Mouse (Mus musculus): ENCODE results near the gene Arid5b. TPM values are rescaled to one million over a fixed set of nuclear protein-coding genes. Genes with fewer than 3 reads are reported as not detected.
"Not testable (repeated sequence)": the region's sequence is repeated elsewhere in the genome, so short reads cannot be mapped to it uniquely, and the experiment has no call there.

Gene Arid5b
- polyA plus RNA-seq, 1 experiment from 2014 or later: 17.6 TPM

DNA sequence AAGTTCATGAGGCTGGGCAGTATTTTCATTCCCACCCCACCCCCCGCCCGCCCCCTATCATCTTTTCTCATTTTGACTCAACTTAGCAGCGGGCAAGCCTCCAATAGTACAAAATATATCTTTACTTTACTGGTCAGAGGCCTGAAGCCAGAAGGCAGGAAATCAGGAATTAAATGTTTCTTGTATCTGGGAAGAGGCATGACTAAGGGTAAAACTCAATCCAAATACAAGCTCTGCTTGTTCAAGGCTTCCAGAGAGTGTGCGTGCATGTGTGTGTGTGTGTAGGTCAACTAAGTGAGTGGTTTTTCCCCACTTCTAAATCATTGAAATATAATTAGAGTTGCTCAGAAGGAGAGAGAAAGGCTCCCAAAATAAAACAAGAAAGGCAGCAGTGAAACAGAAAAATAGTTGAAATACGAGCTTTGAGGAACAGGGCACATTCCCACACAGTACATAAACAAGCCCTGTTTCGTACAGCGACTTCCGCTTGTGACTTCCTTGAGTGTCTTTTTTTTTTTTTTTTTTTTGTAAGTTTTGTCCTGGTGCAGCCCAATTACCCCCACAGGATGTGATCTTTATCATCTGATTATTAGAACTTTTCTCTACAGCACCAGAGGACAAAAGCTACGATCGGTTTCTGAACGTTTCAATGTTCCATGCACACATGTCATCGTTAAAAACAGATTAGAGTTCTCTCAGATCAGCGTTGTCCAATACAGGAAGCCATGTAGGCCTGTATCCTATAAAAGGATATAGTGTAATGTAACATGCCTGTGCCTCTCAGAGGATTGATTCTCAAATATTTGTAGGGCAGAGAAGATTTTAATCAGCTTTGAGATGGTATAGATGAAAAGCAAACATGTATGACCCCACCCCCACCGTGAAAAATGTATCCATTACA lies 173.4 kb downstream of the Arid5b start:
- H3K36me3 ChIP-seq (ENCODE audit: control insufficient read depth, insufficient read depth, low read length): peaks cover 3% of the 10 kb centered on the region; the same call in 1 of the 2 replicates
- peak overlapping the region; percentile 65 for H3K27ac ChIP-seq (ENCODE audit: low read length)
- no peak overlapping the region for H3K9ac ChIP-seq (ENCODE audit: low read depth, low read length)
- no peaks in the 10 kb centered on the region for H3K27me3 ChIP-seq (ENCODE audit: control insufficient read depth, insufficient read depth, low read depth, low read length)
- ATAC-seq: no peak
- no peak overlapping the region for H3K4me2 ChIP-seq (ENCODE audit: low read length)
- 55% methylated on average over 14 of the region's 14 CpGs for WGBS
- H3K4me3 ChIP-seq (ENCODE audit: low read depth, low read length): no peak overlapping the region
- no peaks in the 10 kb centered on the region for H3K9me3 ChIP-seq (replicated peaks; ENCODE audit: control insufficient read depth, low read length, poor library complexity, severe bottlenecking)
- H3K4me1 ChIP-seq (ENCODE audit: control insufficient read depth, insufficient read depth, low read length): peaks cover 30% of the 10 kb centered on the region

GRCm38 (mm10) chr10:68104481-68104880 lies 174.1 kb downstream of the Arid5b start:
- H3K27ac ChIP-seq (ENCODE audit: low read length): no peak overlapping the region
- H3K4me1 ChIP-seq (ENCODE audit: control insufficient read depth, insufficient read depth, low read length): peaks cover 29% of the 10 kb centered on the region
- H3K4me3 ChIP-seq (ENCODE audit: low read depth, low read length): no peak overlapping the region
- H3K27me3 ChIP-seq (ENCODE audit: control insufficient read depth, insufficient read depth, low read depth, low read length): no peaks in the 10 kb centered on the region
- no peak for ATAC-seq
- 7% methylated on average over 2 of the region's 2 CpGs for WGBS
- no peaks in the 10 kb centered on the region for H3K9me3 ChIP-seq (replicated peaks; ENCODE audit: control insufficient read depth, low read length, poor library complexity, severe bottlenecking)
- no peak overlapping the region for H3K9ac ChIP-seq (ENCODE audit: low read depth, low read length)
- no peak overlapping the region for H3K4me2 ChIP-seq (ENCODE audit: low read length)
- peaks cover 3% of the 10 kb centered on the region; the same call in 1 of the 2 replicates for H3K36me3 ChIP-seq (ENCODE audit: control insufficient read depth, insufficient read depth, low read length)

- Histone ChIP-seq H3K9ac (ENCODE audit: low read depth, low read length) (no peak overlapping the region), H3K36me3 (ENCODE audit: control insufficient read depth, insufficient read depth, low read length) (peaks cover 3% of the 10 kb centered on the region; the same call in 1 of the 2 replicates), H3K4me3 (ENCODE audit: low read depth, low read length) (no peak overlapping the region), H3K27me3 (ENCODE audit: control insufficient read depth, insufficient read depth, low read depth, low read length) (no peaks in the 10 kb centered on the region), H3K9me3 (replicated peaks; ENCODE audit: control insufficient read depth, low read length, poor library complexity, severe bottlenecking) (no peaks in the 10 kb centered on the region), H3K4me1 (ENCODE audit: control insufficient read depth, insufficient read depth, low read length) (peaks cover 29% of the 10 kb centered on the region), H3K4me2 (ENCODE audit: low read length) (no peak overlapping the region), H3K27ac (ENCODE audit: low read length) (peak overlapping the region; percentile 31)
- ATAC-seq: no peak
- WGBS: 62% methylated on average over 5 of the region's 5 CpGs
Measured at GRCm38 (mm10) chr10:68103988-68104387, 174.6 kb downstream of the Arid5b start.

DNA sequence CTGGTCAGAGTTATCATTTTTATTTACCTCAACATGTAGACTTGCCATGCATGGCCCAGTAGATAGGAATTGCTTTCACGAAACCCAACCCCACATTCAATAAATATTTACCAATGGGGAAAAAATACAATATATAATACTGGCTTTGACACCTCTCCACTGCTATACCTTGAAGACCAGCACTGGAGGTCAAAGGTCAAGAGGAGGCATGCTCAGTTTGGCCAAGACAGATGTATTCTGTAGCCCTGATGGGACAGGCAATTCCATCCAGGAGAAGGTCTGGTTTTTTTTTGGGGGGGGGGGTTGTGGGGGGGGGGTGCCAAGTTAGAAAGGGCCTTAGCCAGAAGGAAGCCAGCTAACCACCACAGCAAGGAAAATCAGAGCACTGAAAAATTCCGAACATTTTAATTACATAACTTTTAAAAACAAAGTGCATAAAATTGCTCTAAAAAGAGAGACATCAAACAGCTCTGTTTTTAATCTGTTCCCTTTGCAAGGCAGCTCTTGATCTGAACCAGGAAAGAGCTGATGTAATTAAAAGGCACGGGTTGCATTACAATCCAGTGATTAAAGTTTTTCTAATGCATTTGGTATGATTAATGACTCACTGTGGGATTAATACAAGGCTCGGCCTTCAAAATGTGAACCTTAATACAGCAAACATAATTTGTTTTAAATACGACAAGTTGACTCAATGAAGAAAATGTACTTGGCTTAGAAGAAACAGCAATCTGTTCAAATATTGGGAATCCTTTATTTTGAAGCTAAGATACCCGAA lies 175.3 kb downstream of the Arid5b start:
- no peaks in the 10 kb centered on the region for H3K9me3 ChIP-seq (replicated peaks; ENCODE audit: control insufficient read depth, low read length, poor library complexity, severe bottlenecking)
- H3K4me1 ChIP-seq (ENCODE audit: control insufficient read depth, insufficient read depth, low read length): peaks cover 29% of the 10 kb centered on the region
- H3K4me2 ChIP-seq (ENCODE audit: low read length): no peak overlapping the region
- no peak overlapping the region for H3K4me3 ChIP-seq (ENCODE audit: low read depth, low read length)
- no peak overlapping the region for H3K9ac ChIP-seq (ENCODE audit: low read depth, low read length)
- H3K27ac ChIP-seq (ENCODE audit: low read length): no peak overlapping the region; the same call in 1 of the 2 replicates
- peaks cover 3% of the 10 kb centered on the region; the same call in 1 of the 2 replicates for H3K36me3 ChIP-seq (ENCODE audit: control insufficient read depth, insufficient read depth, low read length)
- 73% methylated on average over 6 of the region's 6 CpGs for WGBS
- no peak for ATAC-seq
- no peaks in the 10 kb centered on the region for H3K27me3 ChIP-seq (ENCODE audit: control insufficient read depth, insufficient read depth, low read depth, low read length)

GRCm38 (mm10) chr10:68102566-68102965 lies 176.0 kb downstream of the Arid5b start:
- no peaks in the 10 kb centered on the region for H3K9me3 ChIP-seq (replicated peaks; ENCODE audit: control insufficient read depth, low read length, poor library complexity, severe bottlenecking)
- no peak overlapping the region for H3K9ac ChIP-seq (ENCODE audit: low read depth, low read length)
- ATAC-seq: no peak
- H3K4me1 ChIP-seq (ENCODE audit: control insufficient read depth, insufficient read depth, low read length): peaks cover 29% of the 10 kb centered on the region
- H3K27me3 ChIP-seq (ENCODE audit: control insufficient read depth, insufficient read depth, low read depth, low read length): no peaks in the 10 kb centered on the region
- H3K4me2 ChIP-seq (ENCODE audit: low read length): no peak overlapping the region
- no peak overlapping the region for H3K4me3 ChIP-seq (ENCODE audit: low read depth, low read length)
- WGBS: 98% methylated on average over 6 of the region's 6 CpGs
- H3K27ac ChIP-seq (ENCODE audit: low read length): no peak overlapping the region
- peaks cover 8% of the 10 kb centered on the region for H3K36me3 ChIP-seq (ENCODE audit: control insufficient read depth, insufficient read depth, low read length)

DNA sequence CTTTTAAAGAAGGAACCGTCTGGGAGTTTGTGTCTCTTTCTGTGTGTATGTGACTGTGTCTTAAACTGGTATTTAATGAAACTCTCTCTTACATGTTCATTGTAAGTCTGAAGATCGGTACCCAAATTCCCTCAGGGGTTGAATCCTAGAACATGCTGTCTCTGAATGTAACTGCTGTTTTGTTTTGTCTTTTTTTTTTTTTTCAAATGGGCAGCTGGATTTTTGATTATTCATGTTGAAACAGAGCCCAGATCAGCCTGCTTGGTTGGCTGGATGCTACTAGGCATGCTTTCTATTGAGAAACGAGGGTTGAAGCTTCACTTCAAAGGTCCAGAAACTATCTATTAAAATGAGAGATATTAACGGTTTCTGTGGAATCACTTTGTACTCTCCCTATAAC lies 177.3 kb downstream of the Arid5b start:
- Histone ChIP-seq H3K4me2 (ENCODE audit: low read length) (no peak overlapping the region), H3K36me3 (ENCODE audit: control insufficient read depth, insufficient read depth, low read length) (peaks cover 18% of the 10 kb centered on the region), H3K27ac (ENCODE audit: low read length) (no peak overlapping the region), H3K27me3 (ENCODE audit: control insufficient read depth, insufficient read depth, low read depth, low read length) (no peaks in the 10 kb centered on the region), H3K4me1 (ENCODE audit: control insufficient read depth, insufficient read depth, low read length) (peaks cover 18% of the 10 kb centered on the region), H3K4me3 (ENCODE audit: low read depth, low read length) (no peak overlapping the region), H3K9ac (ENCODE audit: low read depth, low read length) (no peak overlapping the region), H3K9me3 (replicated peaks; ENCODE audit: control insufficient read depth, low read length, poor library complexity, severe bottlenecking) (no peaks in the 10 kb centered on the region)
- 78% methylated on average over 4 of the region's 4 CpGs for WGBS
- ATAC-seq: no peak

- no peaks in the 10 kb centered on the region for H3K9me3 ChIP-seq (replicated peaks; ENCODE audit: control insufficient read depth, low read length, poor library complexity, severe bottlenecking)
- no peak overlapping the region for H3K4me2 ChIP-seq (ENCODE audit: low read length)
- 94% methylated on average over 8 of the region's 8 CpGs for WGBS
- H3K4me1 ChIP-seq (ENCODE audit: control insufficient read depth, insufficient read depth, low read length): peaks cover 14% of the 10 kb centered on the region
- H3K4me3 ChIP-seq (ENCODE audit: low read depth, low read length): no peak overlapping the region
- H3K9ac ChIP-seq (ENCODE audit: low read depth, low read length): no peak overlapping the region
- no peak overlapping the region for H3K27ac ChIP-seq (ENCODE audit: low read length)
- no peak for ATAC-seq
- H3K36me3 ChIP-seq (ENCODE audit: control insufficient read depth, insufficient read depth, low read length): peaks cover 21% of the 10 kb centered on the region
- H3K27me3 ChIP-seq (ENCODE audit: control insufficient read depth, insufficient read depth, low read depth, low read length): no peaks in the 10 kb centered on the region
Measured at GRCm38 (mm10) chr10:68100506-68100905, 178.0 kb downstream of the Arid5b start.

DNA sequence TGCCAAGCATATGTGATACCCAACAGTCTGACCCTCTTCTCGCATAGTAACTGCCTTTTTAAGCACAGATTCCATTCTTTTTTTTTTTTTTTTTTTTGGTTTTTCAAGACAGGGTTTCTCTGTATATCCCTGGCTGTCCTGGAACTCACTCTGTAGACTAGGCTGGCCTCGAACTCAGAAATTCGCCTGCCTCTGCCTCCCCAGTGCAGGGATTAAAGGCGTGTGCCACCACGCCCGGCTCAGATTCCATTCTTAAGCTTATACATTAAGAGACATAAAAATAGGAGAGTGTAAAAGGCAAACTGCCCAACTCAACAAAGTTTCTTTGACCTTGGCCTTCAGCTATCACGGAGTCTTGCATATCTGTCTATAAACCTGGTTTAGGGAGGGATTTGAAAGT lies 178.7 kb downstream of the Arid5b start:
- H3K4me3 ChIP-seq (ENCODE audit: low read depth, low read length); H3K9ac ChIP-seq (ENCODE audit: low read depth, low read length); H3K4me2 ChIP-seq (ENCODE audit: low read length); H3K27ac ChIP-seq (ENCODE audit: low read length); H3K9me3 ChIP-seq (replicated peaks; ENCODE audit: control insufficient read depth, low read length, poor library complexity, severe bottlenecking); H3K27me3 ChIP-seq (ENCODE audit: control insufficient read depth, insufficient read depth, low read depth, low read length); ATAC-seq: not testable (repeated sequence)
- Histone ChIP-seq H3K4me1 (ENCODE audit: control insufficient read depth, insufficient read depth, low read length) (peaks cover 10% of the 10 kb centered on the region), H3K36me3 (ENCODE audit: control insufficient read depth, insufficient read depth, low read length) (peaks cover 23% of the 10 kb centered on the region)
- 95% methylated on average over 7 of the region's 7 CpGs for WGBS
